Mouse (Mus musculus): ENCODE results near the gene Cfap77. TPM values are rescaled to one million over a fixed set of nuclear protein-coding genes. Genes with fewer than 3 reads are reported as not detected.

The Cfap77 gene
- polyA plus RNA-seq, 1 experiment, result 20.9 TPM

DNA sequence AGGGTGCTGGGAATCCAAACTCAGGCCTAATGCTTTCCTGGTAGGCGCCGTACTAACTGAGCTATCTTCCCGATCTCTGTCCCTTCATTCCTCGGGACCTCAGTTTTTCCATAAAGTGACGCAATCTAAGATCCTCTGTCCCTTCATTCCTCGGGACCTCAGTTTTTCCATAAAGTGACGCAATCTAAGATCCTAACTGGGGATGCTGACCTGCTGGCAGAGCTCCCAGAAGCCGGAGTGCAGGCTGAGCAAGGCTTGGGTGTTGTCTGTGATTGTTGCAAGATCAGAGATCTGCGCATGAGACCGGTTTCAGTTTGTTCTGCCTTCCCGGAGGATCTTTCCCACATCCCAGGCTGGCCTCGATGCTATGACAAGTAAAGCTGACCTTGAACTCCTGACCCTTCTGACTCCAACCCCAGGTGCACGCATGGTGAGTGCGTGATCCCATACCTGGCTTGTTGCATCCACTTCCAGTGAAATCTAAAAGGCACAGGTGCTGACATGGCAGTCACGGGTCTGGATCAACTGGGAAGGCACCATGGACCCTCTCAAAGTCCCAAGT lies 93.8 kb downstream of the Cfap77 start:
- Histone ChIP-seq H3K27ac (ENCODE audit: control insufficient read depth, insufficient read depth, low read depth, low read length) (no peak overlapping the region), H3K4me1 (ENCODE audit: control insufficient read depth, insufficient read depth, low read length) (no peaks in the 10 kb centered on the region), H3K27me3 (ENCODE audit: control insufficient read depth, insufficient read depth, low read length) (no peaks in the 10 kb centered on the region), H3K36me3 (ENCODE audit: control insufficient read depth, insufficient read depth, low read length) (no peaks in the 10 kb centered on the region), H3K4me3 (ENCODE audit: control insufficient read depth, low read depth, low read length) (no peak overlapping the region)
- TF ChIP-seq POLR2A (IDR thresholded peaks at IDR 0.05; ENCODE audit: control insufficient read depth, low read depth, low read length) (no peak), CTCF (IDR thresholded peaks at IDR 0.05; ENCODE audit: control insufficient read depth, insufficient read depth, insufficient replicate concordance, low read depth, low read length) (no peak)

DNA sequence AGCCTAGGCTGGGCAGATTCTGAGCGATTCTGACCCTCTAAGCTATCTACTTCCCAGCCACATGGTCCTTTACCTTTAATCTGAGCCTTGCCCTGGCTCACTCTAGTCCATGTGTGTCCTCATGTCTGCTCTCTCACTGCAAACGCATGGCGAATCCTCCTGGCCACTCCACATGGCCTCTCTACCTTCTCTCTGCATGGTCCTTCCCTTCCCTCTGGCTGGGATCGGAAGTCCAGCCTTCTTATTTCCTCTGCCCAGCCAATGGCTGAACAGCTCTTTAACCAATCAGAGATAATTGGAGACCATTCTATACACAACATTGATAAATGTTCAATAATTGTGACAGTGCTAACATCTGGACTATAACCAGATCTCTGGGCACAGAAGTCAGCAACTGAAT lies 98.0 kb downstream of the Cfap77 start:
- no peaks in the 10 kb centered on the region for H3K27me3 ChIP-seq (ENCODE audit: control insufficient read depth, insufficient read depth, low read length)
- no peak overlapping the region for H3K4me3 ChIP-seq (ENCODE audit: control insufficient read depth, low read depth, low read length)

GRCm38 (mm10) chr2:28954595-28954994 lies 100.3 kb downstream of the Cfap77 start:
- H3K27me3 ChIP-seq (ENCODE audit: control insufficient read depth, insufficient read depth, low read length), result no peaks in the 10 kb centered on the region
- H3K4me1 ChIP-seq (ENCODE audit: control insufficient read depth, insufficient read depth, low read length), result peaks cover 3% of the 10 kb centered on the region; the same call in 1 of the 2 replicates
- no peak for TF ChIP-seq POLR2A (IDR thresholded peaks at IDR 0.05; ENCODE audit: control insufficient read depth, low read depth, low read length)
- no peak for TF ChIP-seq CTCF (IDR thresholded peaks at IDR 0.05; ENCODE audit: control insufficient read depth, insufficient read depth, insufficient replicate concordance, low read depth, low read length)
- no peaks in the 10 kb centered on the region for H3K36me3 ChIP-seq (ENCODE audit: control insufficient read depth, insufficient read depth, low read length)
- no peak overlapping the region for H3K27ac ChIP-seq (ENCODE audit: control insufficient read depth, insufficient read depth, low read depth, low read length)
- no peak overlapping the region for H3K4me3 ChIP-seq (ENCODE audit: control insufficient read depth, low read depth, low read length)

More for the DNA sequence above, 98.0 kb downstream of the Cfap77 start:
- Histone ChIP-seq H3K4me1 (ENCODE audit: control insufficient read depth, insufficient read depth, low read length) (peaks cover 3% of the 10 kb centered on the region; the same call in 1 of the 2 replicates), H3K36me3 (ENCODE audit: control insufficient read depth, insufficient read depth, low read length) (no peaks in the 10 kb centered on the region), H3K27ac (ENCODE audit: control insufficient read depth, insufficient read depth, low read depth, low read length) (no peak overlapping the region)
- TF ChIP-seq POLR2A (IDR thresholded peaks at IDR 0.05; ENCODE audit: control insufficient read depth, low read depth, low read length) (no peak), CTCF (IDR thresholded peaks at IDR 0.05; ENCODE audit: control insufficient read depth, insufficient read depth, insufficient replicate concordance, low read depth, low read length) (no peak)

DNA sequence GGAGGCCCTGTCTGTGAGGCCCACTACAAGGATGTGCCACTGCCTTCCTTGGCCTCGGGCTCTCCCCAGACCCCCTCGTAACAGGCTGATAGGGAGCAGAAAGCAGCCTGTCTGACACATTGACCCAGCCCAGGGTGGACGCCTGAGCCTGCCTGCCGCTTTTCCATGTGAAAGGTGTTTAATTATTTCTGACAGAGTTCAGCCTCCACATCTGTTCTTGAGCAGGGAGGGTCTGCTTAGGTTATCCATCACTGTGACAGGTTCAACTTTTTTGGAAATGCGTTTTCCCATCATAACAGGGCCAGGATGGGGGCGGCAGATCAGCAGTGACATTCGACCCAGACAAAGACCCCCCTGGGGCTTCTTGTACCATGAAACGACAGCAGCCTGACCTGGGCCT lies 101.9 kb downstream of the Cfap77 start:
- no peaks in the 10 kb centered on the region for H3K27me3 ChIP-seq (ENCODE audit: control insufficient read depth, insufficient read depth, low read length)

DNA sequence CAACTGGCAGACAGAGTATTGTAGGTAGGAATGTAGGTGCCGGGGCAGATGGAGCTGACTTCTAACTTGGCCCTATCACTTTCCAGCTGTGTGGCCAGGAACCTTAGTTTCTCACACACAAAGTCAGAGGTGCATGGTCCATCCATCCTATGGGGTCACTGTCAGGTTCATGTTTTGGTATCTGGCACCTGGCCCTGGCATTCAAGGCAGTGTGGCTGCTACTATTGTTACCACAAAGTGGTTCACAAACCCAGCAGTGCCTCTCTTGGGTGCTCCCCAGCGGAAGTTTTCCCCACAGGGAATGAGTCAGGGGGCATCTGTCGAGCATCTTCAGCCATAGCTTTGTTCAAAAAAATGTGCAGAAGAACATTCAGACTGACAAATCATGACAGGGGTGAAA lies 108.6 kb downstream of the Cfap77 start:
- Histone ChIP-seq H3K4me3 (ENCODE audit: control insufficient read depth, low read depth, low read length) (no peak overlapping the region), H3K4me1 (ENCODE audit: control insufficient read depth, insufficient read depth, low read length) (no peaks in the 10 kb centered on the region), H3K36me3 (ENCODE audit: control insufficient read depth, insufficient read depth, low read length) (no peaks in the 10 kb centered on the region), H3K27ac (ENCODE audit: control insufficient read depth, insufficient read depth, low read depth, low read length) (no peak overlapping the region), H3K27me3 (ENCODE audit: control insufficient read depth, insufficient read depth, low read length) (no peaks in the 10 kb centered on the region)
- no peak for TF ChIP-seq CTCF (IDR thresholded peaks at IDR 0.05; ENCODE audit: control insufficient read depth, insufficient read depth, insufficient replicate concordance, low read depth, low read length)
- no peak for TF ChIP-seq POLR2A (IDR thresholded peaks at IDR 0.05; ENCODE audit: control insufficient read depth, low read depth, low read length)

More for the DNA sequence above, 101.9 kb downstream of the Cfap77 start:
- Histone ChIP-seq H3K4me3 (ENCODE audit: control insufficient read depth, low read depth, low read length) (no peak overlapping the region), H3K4me1 (ENCODE audit: control insufficient read depth, insufficient read depth, low read length) (peaks cover 3% of the 10 kb centered on the region; the same call in 1 of the 2 replicates), H3K36me3 (ENCODE audit: control insufficient read depth, insufficient read depth, low read length) (no peaks in the 10 kb centered on the region), H3K27ac (ENCODE audit: control insufficient read depth, insufficient read depth, low read depth, low read length) (no peak overlapping the region)
- TF ChIP-seq CTCF (IDR thresholded peaks at IDR 0.05; ENCODE audit: control insufficient read depth, insufficient read depth, insufficient replicate concordance, low read depth, low read length) (no peak), POLR2A (IDR thresholded peaks at IDR 0.05; ENCODE audit: control insufficient read depth, low read depth, low read length) (no peak)

DNA sequence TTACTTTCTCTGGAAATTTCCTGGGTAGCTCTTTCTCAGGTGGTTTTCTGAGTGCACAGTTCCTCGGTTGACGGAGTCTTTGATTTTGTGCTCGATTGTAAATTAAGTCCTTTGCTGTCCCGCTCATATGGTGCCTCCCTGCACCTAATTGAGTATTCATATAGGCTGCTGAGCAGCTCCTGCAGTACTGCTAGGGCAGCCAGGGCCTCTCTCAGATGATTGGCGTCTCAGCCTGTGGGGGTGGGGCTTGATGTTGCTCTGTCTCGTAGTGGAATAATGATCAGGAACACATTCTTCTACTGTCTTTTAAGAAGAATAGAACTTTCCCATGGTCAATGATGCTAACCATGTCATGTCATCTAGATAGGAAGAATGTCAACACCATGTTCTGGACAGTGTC lies 109.5 kb downstream of the Cfap77 start:
- H3K4me1 ChIP-seq (ENCODE audit: control insufficient read depth, insufficient read depth, low read length), result no peaks in the 10 kb centered on the region
- H3K27ac ChIP-seq (ENCODE audit: control insufficient read depth, insufficient read depth, low read depth, low read length), result no peak overlapping the region
- H3K36me3 ChIP-seq (ENCODE audit: control insufficient read depth, insufficient read depth, low read length), result no peaks in the 10 kb centered on the region
- TF ChIP-seq CTCF (IDR thresholded peaks at IDR 0.05; ENCODE audit: control insufficient read depth, insufficient read depth, insufficient replicate concordance, low read depth, low read length) (no peak), POLR2A (IDR thresholded peaks at IDR 0.05; ENCODE audit: control insufficient read depth, low read depth, low read length) (no peak)
- H3K4me3 ChIP-seq (ENCODE audit: control insufficient read depth, low read depth, low read length), result no peak overlapping the region
- H3K27me3 ChIP-seq (ENCODE audit: control insufficient read depth, insufficient read depth, low read length), result no peaks in the 10 kb centered on the region

DNA sequence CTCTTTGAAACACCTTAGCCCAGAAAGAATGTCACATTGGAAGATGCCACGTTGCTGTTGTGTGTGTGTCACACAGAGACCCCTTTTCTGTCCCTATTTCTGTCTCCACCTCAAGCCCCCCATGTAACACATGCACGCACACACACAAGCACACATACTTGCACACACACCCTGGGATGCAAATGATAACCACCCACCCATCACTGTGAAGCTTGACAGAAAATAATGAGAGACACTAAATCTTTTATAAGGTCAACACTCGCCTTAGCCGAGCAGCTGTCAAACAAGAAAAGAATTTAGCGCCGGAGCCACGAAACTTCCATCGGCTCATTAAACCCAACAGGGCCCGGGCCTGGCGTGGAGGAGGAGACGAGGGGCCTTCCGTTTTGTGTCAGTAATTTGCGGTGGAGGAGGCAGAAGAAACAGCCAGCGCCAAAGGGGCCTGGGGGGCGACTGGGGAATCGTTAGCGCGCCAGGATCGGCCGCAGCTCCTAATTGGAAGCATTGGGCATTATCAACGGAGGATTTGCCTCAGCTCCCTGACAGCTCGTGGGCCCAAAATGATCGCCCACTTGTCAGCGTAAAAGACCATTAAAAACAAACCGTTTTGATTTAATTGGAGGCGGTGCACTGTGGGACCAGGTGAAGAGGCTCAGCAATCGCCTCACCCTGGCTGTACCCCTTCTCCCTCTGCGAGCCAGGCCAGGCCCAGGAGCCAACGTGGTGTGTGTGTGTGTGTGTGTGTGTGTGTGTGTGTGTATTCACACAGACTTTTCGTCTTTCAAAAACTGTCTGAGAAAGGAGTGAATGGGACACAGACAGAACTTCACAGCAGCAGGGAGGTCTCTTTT lies 111.0 kb downstream of the Cfap77 start:
- Histone ChIP-seq H3K27ac (ENCODE audit: control insufficient read depth, insufficient read depth, low read depth, low read length) (no peak overlapping the region), H3K4me1 (ENCODE audit: control insufficient read depth, insufficient read depth, low read length) (no peaks in the 10 kb centered on the region), H3K36me3 (ENCODE audit: control insufficient read depth, insufficient read depth, low read length) (no peaks in the 10 kb centered on the region), H3K4me3 (ENCODE audit: control insufficient read depth, low read depth, low read length) (no peak overlapping the region), H3K27me3 (ENCODE audit: control insufficient read depth, insufficient read depth, low read length) (no peaks in the 10 kb centered on the region)
- TF ChIP-seq POLR2A (IDR thresholded peaks at IDR 0.05; ENCODE audit: control insufficient read depth, low read depth, low read length) (no peak), CTCF (IDR thresholded peaks at IDR 0.05; ENCODE audit: control insufficient read depth, insufficient read depth, insufficient replicate concordance, low read depth, low read length) (no peak)
